Mouse (Mus musculus) cortical plate, adult 2 months (tissue): Measurements from ENCODE around the gene Fgf10.

Source experiments
- CTCF ChIP-seq: fragments of 200-500 bp; IDR thresholded peaks from 2 replicates; pipeline ENCODE4 v1.5.1; 2011; ENCODE audit warnings: mild to moderate bottlenecking, control low read depth, low read length; ENCODE audit not compliant: insufficient read depth; ENCODE audit errors: extremely low read depth
- POLR2A ChIP-seq: fragments of 200-500 bp; IDR thresholded peaks from 2 replicates; pipeline ENCODE4 v1.6.1; 2011; ENCODE audit warnings: mild to moderate bottlenecking, low read length, control low read depth; ENCODE audit not compliant: insufficient read depth; ENCODE audit errors: extremely low read depth

GRCm38 (mm10) chr13:118744806-118745205 is 75.2 kb downstream of the Fgf10 start:
- TF ChIP-seq CTCF, result no peak
- no peak for TF ChIP-seq POLR2A
